In genomic region chr10:128209311-128210009, GRCm38 (mm10) we compare ENCODE assay signal across 26 mouse cellular contexts. TPM values are rescaled to one million over a fixed set of nuclear protein-coding genes. Genes with fewer than 3 reads are reported as not detected.
DNase-seq lines count a peak whose midpoint lies in the region; ATAC-seq and TF ChIP-seq lines count a peak whose summit lies in the region.
"Had no signal": no experiment of that assay in that cellular context is flagged by ENCODE, and none has a peak within 500 bp of the region (broad histone marks: within the 10 kb centered on the region; RNA-seq: fewer than 3 reads in every experiment).

No protein-coding gene starts in this region.

- 74% methylated on average over 11 of the region's 11 CpGs for WGBS in liver, adult 2 months
- 89% methylated on average over 11 of the region's 11 CpGs for WGBS in liver, postnatal 0 days (ENCODE audit: insufficient replicate concordance)
- WGBS in neural tube, embryonic 13.5 days = 93% methylated on average over 11 of the region's 11 CpGs
- WGBS in neural tube, embryonic 15.5 days = 94% methylated on average over 11 of the region's 11 CpGs
- WGBS in embryonic facial prominence, embryonic 10.5 days = 95% methylated on average over 11 of the region's 11 CpGs

- no peak overlapping the region for H3K4me2 ChIP-seq in liver, postnatal 0 days (ENCODE audit: low read depth, low read length)
- no peak overlapping the region for H3K4me2 ChIP-seq in neural tube, embryonic 13.5 days
- H3K4me2 ChIP-seq in neural tube, embryonic 15.5 days = no peak overlapping the region
- peak overlapping the region; percentile 24 for H3K4me2 ChIP-seq in CH12.LX (ENCODE audit: insufficient read depth, low read depth, poor library complexity, severe bottlenecking)

- H3K27me3 ChIP-seq in liver, adult 2 months (ENCODE audit: control insufficient read depth, insufficient read depth, low read length) = no peaks in the 10 kb centered on the region
- no peaks in the 10 kb centered on the region for H3K27me3 ChIP-seq in liver, postnatal 0 days (ENCODE audit: insufficient read depth, low read length)
- H3K27me3 ChIP-seq in neural tube, embryonic 13.5 days = peaks cover 7% of the 10 kb centered on the region
- 0 out of 2 replicates have a peak, but pooled peaks cover 3% of the 10 kb centered on the region for H3K27me3 ChIP-seq in neural tube, embryonic 15.5 days (replicated peaks)
- H3K27me3 ChIP-seq in CH12.LX (replicated peaks) = no peaks in the 10 kb centered on the region
- H3K27me3 ChIP-seq in embryonic facial prominence, embryonic 10.5 days (replicated peaks; ENCODE audit: low read depth, poor library complexity, severe bottlenecking) = peaks cover 14% of the 10 kb centered on the region

- H3K4me1 ChIP-seq in liver, adult 2 months (ENCODE audit: control insufficient read depth, insufficient read depth, low read length) = peaks cover 19% of the 10 kb centered on the region
- H3K4me1 ChIP-seq in liver, postnatal 0 days (ENCODE audit: insufficient read depth) = peaks cover 29% of the 10 kb centered on the region
- H3K4me1 ChIP-seq in neural tube, embryonic 13.5 days (replicated peaks) = peaks cover 23% of the 10 kb centered on the region
- H3K4me1 ChIP-seq in neural tube, embryonic 15.5 days = peaks cover 22% of the 10 kb centered on the region
- H3K4me1 ChIP-seq in CH12.LX (ENCODE audit: control insufficient read depth in 1 of 2, insufficient read depth in 2 of 2) = peaks cover 9 to 48% of the 10 kb centered on the region in 2 experiments
- H3K4me1 ChIP-seq in embryonic facial prominence, embryonic 10.5 days = peaks cover 18% of the 10 kb centered on the region

- no peak for TF ChIP-seq EP300 in liver, postnatal 0 days (IDR thresholded peaks at IDR 0.05; ENCODE audit: low read depth)
- TF ChIP-seq EP300 in CH12.LX (IDR thresholded peaks at IDR 0.05; ENCODE audit: low read length) = 0 out of 2 replicates have a peak, but pooled peaks have one; percentile 39

- H3K36me3 ChIP-seq in liver, adult 2 months (ENCODE audit: control insufficient read depth, insufficient read depth, low read length) = peaks cover 38% of the 10 kb centered on the region
- H3K36me3 ChIP-seq in liver, postnatal 0 days (replicated peaks; ENCODE audit: insufficient read depth, low read length) = peaks cover 18% of the 10 kb centered on the region
- peaks cover 8% of the 10 kb centered on the region for H3K36me3 ChIP-seq in neural tube, embryonic 13.5 days
- H3K36me3 ChIP-seq in neural tube, embryonic 15.5 days = peaks cover 6% of the 10 kb centered on the region; the same call in 1 of the 2 replicates
- H3K36me3 ChIP-seq in CH12.LX (replicated peaks in 1 of 2; ENCODE audit: control insufficient read depth in 1 of 2, insufficient read depth in 1 of 2, low read length in 1 of 2) = peaks cover 3 to 33% of the 10 kb centered on the region in 2 experiments
- H3K36me3 ChIP-seq in embryonic facial prominence, embryonic 10.5 days (replicated peaks) = peaks cover 35% of the 10 kb centered on the region

- in situ Hi-C loops in CH12.LX (cut with MboI; ENCODE audit: low pct_ligation_motif_present, low pct_unique_long_range_greater_than_20kb, low sequenced_read_pairs) = no loop called here

- no peaks in the 10 kb centered on the region for H3K79me2 ChIP-seq in liver, adult 2 months (ENCODE audit: control insufficient read depth, insufficient read depth, low read length)
- peaks cover 16% of the 10 kb centered on the region for H3K79me2 ChIP-seq in CH12.LX (replicated peaks; ENCODE audit: control insufficient read depth, extremely low read depth, insufficient read depth, poor library complexity, severe bottlenecking)

- H3K4me3 ChIP-seq in liver, adult 2 months (ENCODE audit: insufficient read depth, low read depth, low read length) = no peak overlapping the region
- H3K4me3 ChIP-seq in liver, postnatal 0 days (ENCODE audit: low read depth, low read length) = no peak overlapping the region
- no peak overlapping the region for H3K4me3 ChIP-seq in neural tube, embryonic 13.5 days
- no peak overlapping the region for H3K4me3 ChIP-seq in neural tube, embryonic 15.5 days (replicated peaks)
- peak overlapping the region in 2 of 3 experiments; percentile 15 to 31 for H3K4me3 ChIP-seq in CH12.LX (replicated peaks in 1 of 3; ENCODE audit: low read depth in 2 of 3, low read length in 2 of 3, poor library complexity in 1 of 3)
- peak overlapping the region; percentile 18; the same call in 1 of the 2 replicates for H3K4me3 ChIP-seq in embryonic facial prominence, embryonic 10.5 days

- ATAC-seq in liver, postnatal 0 days = no peak
- ATAC-seq in neural tube, embryonic 13.5 days (ENCODE audit: low read depth) = no peak
- no peak for ATAC-seq in neural tube, embryonic 15.5 days (ENCODE audit: low FRiP score)
- ATAC-seq: activated CD4-positive, CD25-positive, alpha-beta regulatory T cell, adult 4 months; CD4-positive, CD25-positive, alpha-beta regulatory T cell, adult 4 months; Patski had no signal

- dilution Hi-C loops in CH12.LX (cut with MboI; ENCODE audit: extremely low pct_ligation_motif_present, extremely low pct_unique_long_range_greater_than_20kb, low sequenced_read_pairs) = no loop called here

- no peaks in the 10 kb centered on the region for H3K9me3 ChIP-seq in liver, postnatal 0 days (ENCODE audit: low read length)
- no peaks in the 10 kb centered on the region for H3K9me3 ChIP-seq in neural tube, embryonic 13.5 days
- no peaks in the 10 kb centered on the region for H3K9me3 ChIP-seq in neural tube, embryonic 15.5 days (replicated peaks)
- H3K9me3 ChIP-seq in CH12.LX (replicated peaks; ENCODE audit: low read length) = no peaks in the 10 kb centered on the region
- no peaks in the 10 kb centered on the region for H3K9me3 ChIP-seq in embryonic facial prominence, embryonic 10.5 days
- H3K9me3 ChIP-seq: G1E had no signal

- TF ChIP-seq RAD21 in CH12.LX (IDR thresholded peaks at IDR 0.05; ENCODE audit: low read depth, low read length) = no peak

- TF ChIP-seq POLR2A in liver, adult 2 months (IDR thresholded peaks at IDR 0.05; ENCODE audit: extremely low read depth, insufficient read depth, low read length) = no peak
- no peak for TF ChIP-seq POLR2A in CH12.LX (IDR thresholded peaks at IDR 0.05; ENCODE audit: low read depth, low read length)

- DNase-seq in liver, adult 2 months (ENCODE audit: extremely low read depth, low read depth, low spot score) = peak; percentile 50
- no peak for DNase-seq in liver, postnatal 0 days
- peak; percentile 68 for DNase-seq in CH12.LX (ENCODE audit: extremely low read depth)
- no peak for DNase-seq in embryonic facial prominence, embryonic 10.5 days (ENCODE audit: low spot score)
- no peak for DNase-seq in cerebellum, adult 8-10 months
- DNase-seq in layer of hippocampus, adult 8-10 months (ENCODE audit: low spot score in 2 of 2) = no peak
- DNase-seq: adrenal gland, adult 2 months; adrenal gland, adult 8-10 months; adrenal gland, postnatal 10 days; adrenal gland, postnatal 14 days; adrenal gland, postnatal 25 days; adrenal gland, postnatal 36 days; B cell, adult 2 months; cerebellum, adult 11 months; cerebellum, adult 11-12 months; cerebellum, adult 18-20 months had no signal

- H3K27ac ChIP-seq in liver, adult 2 months (replicated peaks; ENCODE audit: insufficient read depth, low read depth, low read length) = peak overlapping the region; percentile 33
- H3K27ac ChIP-seq in liver, postnatal 0 days (ENCODE audit: low read depth) = no peak overlapping the region
- H3K27ac ChIP-seq in neural tube, embryonic 13.5 days (replicated peaks) = no peak overlapping the region
- H3K27ac ChIP-seq in neural tube, embryonic 15.5 days (replicated peaks) = no peak overlapping the region
- no peak overlapping the region for H3K27ac ChIP-seq in CH12.LX (ENCODE audit: insufficient read depth, low read depth)
- no peak overlapping the region for H3K27ac ChIP-seq in embryonic facial prominence, embryonic 10.5 days (replicated peaks)

- no peak for TF ChIP-seq CTCF in liver, adult 2 months (IDR thresholded peaks at IDR 0.05; ENCODE audit: low read depth, low read length)
- TF ChIP-seq CTCF in liver, postnatal 0 days (IDR thresholded peaks at IDR 0.05; ENCODE audit: low read depth) = no peak
- TF ChIP-seq CTCF in CH12.LX (conservative IDR thresholded peaks at IDR 0.05 in 1 of 2, IDR thresholded peaks at IDR 0.05 in 1 of 2; ENCODE audit: low read depth in 2 of 2, low read length in 2 of 2) = no peak

- H3K9ac ChIP-seq in liver, adult 2 months (ENCODE audit: low read depth, low read length) = peak overlapping the region; percentile 16
- no peak overlapping the region for H3K9ac ChIP-seq in liver, postnatal 0 days (replicated peaks)
- H3K9ac ChIP-seq in neural tube, embryonic 13.5 days = peak overlapping the region; percentile 8; the same call in 1 of the 2 replicates
- no peak overlapping the region for H3K9ac ChIP-seq in neural tube, embryonic 15.5 days (replicated peaks)
- no peak overlapping the region; the same call in 1 of the 2 replicates for H3K9ac ChIP-seq in CH12.LX (ENCODE audit: insufficient read depth, low read depth)

RNA-seq across cellular contexts. Expression of gene Spryd4, which starts 2.1 kb away (rescaled TPM):
- 20.8 and 21.1 TPM in 2 replicates for total RNA-seq in liver, adult 2 months (2014; rRNA removed)
- polyA plus RNA-seq in liver, adult 2 months (2012; rRNA removed) = 30.2 and 33.1 TPM in 2 replicates
- polyA plus RNA-seq in liver, postnatal 0 days (2015; fragmentation: Nextera tagmentation; extraction: Ambion mirVana) = 54.0 and 61.1 TPM in 2 replicates
- 21.3 and 21.5 TPM in 2 replicates for polyA plus RNA-seq in neural tube, embryonic 13.5 days (2015; fragmentation: Nextera tagmentation; extraction: Ambion mirVana)
- polyA plus RNA-seq in neural tube, embryonic 15.5 days (2015; fragmentation: Nextera tagmentation; extraction: Ambion mirVana) = 25.5 and 25.9 TPM in 2 replicates
- 24.2 and 32.4 TPM in 2 replicates for total RNA-seq in CH12.LX (2012; rRNA removed)
- total RNA-seq in CH12.LX (2014; rRNA removed) = 48.8 and 50.2 TPM in 2 replicates
- 38.6 and 39.2 TPM in 2 replicates for polyA plus RNA-seq in CH12.LX (2012; ENCODE audit: insufficient read length, low read depth)
- 31.3 and 31.8 TPM in 2 replicates for polyA plus RNA-seq in embryonic facial prominence, embryonic 10.5 days (2016; fragmentation: Nextera tagmentation; extraction: Ambion mirVana)
- total RNA-seq in layer of hippocampus, adult 8-10 months (2022) = 10 to 100 TPM in 1 of 4 experiments, 1 to 10 TPM in 3; 9.2 to 10.3 (median 9.6) TPM

RNA-seq across cellular contexts. Expression of gene Gls2, which starts 15.2 kb away (rescaled TPM):
- total RNA-seq in liver, adult 2 months (2014; rRNA removed) = 485 and 986 TPM in 2 replicates
- 1,667 and 2,920 TPM in 2 replicates for polyA plus RNA-seq in liver, adult 2 months (2012; rRNA removed)
- 48.8 and 67.3 TPM in 2 replicates for polyA plus RNA-seq in liver, postnatal 0 days (2015; fragmentation: Nextera tagmentation; extraction: Ambion mirVana)
- 1.1 and 1.7 TPM in 2 replicates for polyA plus RNA-seq in neural tube, embryonic 13.5 days (2015; fragmentation: Nextera tagmentation; extraction: Ambion mirVana)
- 2.4 and 2.8 TPM in 2 replicates for polyA plus RNA-seq in neural tube, embryonic 15.5 days (2015; fragmentation: Nextera tagmentation; extraction: Ambion mirVana)
- 1.8 and 2.2 TPM in 2 replicates for total RNA-seq in CH12.LX (2012; rRNA removed)
- total RNA-seq in CH12.LX (2014; rRNA removed) = 1.9 and 2.0 TPM in 2 replicates
- 0.86 and 1.8 TPM in 2 replicates for polyA plus RNA-seq in CH12.LX (2012; ENCODE audit: insufficient read length, low read depth)
- 1.4 and 1.5 TPM in 2 replicates for polyA plus RNA-seq in embryonic facial prominence, embryonic 10.5 days (2016; fragmentation: Nextera tagmentation; extraction: Ambion mirVana)
- total RNA-seq in layer of hippocampus, adult 8-10 months (2022) = 10 to 100 TPM; 24.4 to 33.2 (median 24.6) TPM

RNA-seq across cellular contexts. Expression of gene Mip, which starts 16.2 kb away (rescaled TPM):
- not detected in 2 replicates for total RNA-seq in liver, adult 2 months (2014; rRNA removed)
- polyA plus RNA-seq in liver, adult 2 months (2012; rRNA removed) = not detected in 2 replicates
- not detected in 2 replicates for polyA plus RNA-seq in liver, postnatal 0 days (2015; fragmentation: Nextera tagmentation; extraction: Ambion mirVana)
- polyA plus RNA-seq in neural tube, embryonic 13.5 days (2015; fragmentation: Nextera tagmentation; extraction: Ambion mirVana) = not detected in 2 replicates
- polyA plus RNA-seq in neural tube, embryonic 15.5 days (2015; fragmentation: Nextera tagmentation; extraction: Ambion mirVana) = not detected in 2 replicates
- total RNA-seq in CH12.LX (2012; rRNA removed) (not detected in 2 replicates), CH12.LX (2014; rRNA removed) (not detected in 2 replicates)
- polyA plus RNA-seq in CH12.LX (2012; ENCODE audit: insufficient read length, low read depth) = not detected in 2 replicates
- not detected in 2 replicates for polyA plus RNA-seq in embryonic facial prominence, embryonic 10.5 days (2016; fragmentation: Nextera tagmentation; extraction: Ambion mirVana)
- not detected for total RNA-seq in layer of hippocampus, adult 8-10 months (2022)
- total RNA-seq: adrenal gland, adult 18-20 months; adrenal gland, adult 2 months; adrenal gland, adult 8-10 months; adrenal gland, postnatal 10 days; adrenal gland, postnatal 14 days; adrenal gland, postnatal 25 days; adrenal gland, postnatal 36 days; adrenal gland, postnatal 4 days; MEL had no signal
- polyA plus RNA-seq: activated CD4-positive, CD25-positive, alpha-beta regulatory T cell, adult 4 months; adrenal gland, adult 2 months; C2C12; CD4-positive, CD25-positive, alpha-beta regulatory T cell, adult 4 months had no signal

RNA-seq across cellular contexts. Expression of gene Timeless, which starts 22.4 kb away (rescaled TPM):
- 1.6 and 1.7 TPM in 2 replicates for total RNA-seq in liver, adult 2 months (2014; rRNA removed)
- polyA plus RNA-seq in liver, adult 2 months (2012; rRNA removed) = 0.75 and 1.1 TPM in 2 replicates
- 15.1 and 18.5 TPM in 2 replicates for polyA plus RNA-seq in liver, postnatal 0 days (2015; fragmentation: Nextera tagmentation; extraction: Ambion mirVana)
- 24.0 and 31.2 TPM in 2 replicates for polyA plus RNA-seq in neural tube, embryonic 13.5 days (2015; fragmentation: Nextera tagmentation; extraction: Ambion mirVana)
- polyA plus RNA-seq in neural tube, embryonic 15.5 days (2015; fragmentation: Nextera tagmentation; extraction: Ambion mirVana) = 20.0 and 25.1 TPM in 2 replicates
- total RNA-seq in CH12.LX (2012; rRNA removed) = 47.2 and 51.5 TPM in 2 replicates
- 31.7 and 38.6 TPM in 2 replicates for total RNA-seq in CH12.LX (2014; rRNA removed)
- 65.9 and 80.3 TPM in 2 replicates for polyA plus RNA-seq in CH12.LX (2012; ENCODE audit: insufficient read length, low read depth)
- 95.9 and 103 TPM in 2 replicates for polyA plus RNA-seq in embryonic facial prominence, embryonic 10.5 days (2016; fragmentation: Nextera tagmentation; extraction: Ambion mirVana)
- 1 to 10 TPM; 5.7 to 8.0 (median 7.4) TPM for total RNA-seq in layer of hippocampus, adult 8-10 months (2022)

RNA-seq across cellular contexts. Expression of gene Rbms2, which starts 29.4 kb away (rescaled TPM):
- 8.0 and 9.6 TPM in 2 replicates for total RNA-seq in liver, adult 2 months (2014; rRNA removed)
- polyA plus RNA-seq in liver, adult 2 months (2012; rRNA removed) = 21.2 and 23.2 TPM in 2 replicates
- polyA plus RNA-seq in liver, postnatal 0 days (2015; fragmentation: Nextera tagmentation; extraction: Ambion mirVana) = 4.5 TPM in 2 replicates
- polyA plus RNA-seq in neural tube, embryonic 13.5 days (2015; fragmentation: Nextera tagmentation; extraction: Ambion mirVana) = 12.4 and 12.7 TPM in 2 replicates
- 6.5 and 12.7 TPM in 2 replicates for polyA plus RNA-seq in neural tube, embryonic 15.5 days (2015; fragmentation: Nextera tagmentation; extraction: Ambion mirVana)
- total RNA-seq in CH12.LX (2012; rRNA removed) (9.4 and 9.8 TPM in 2 replicates), CH12.LX (2014; rRNA removed) (8.5 and 9.1 TPM in 2 replicates)
- 36.6 and 48.2 TPM in 2 replicates for polyA plus RNA-seq in CH12.LX (2012; ENCODE audit: insufficient read length, low read depth)
- polyA plus RNA-seq in embryonic facial prominence, embryonic 10.5 days (2016; fragmentation: Nextera tagmentation; extraction: Ambion mirVana) = 27.9 and 31.0 TPM in 2 replicates
- total RNA-seq in layer of hippocampus, adult 8-10 months (2022) = 10 to 100 TPM; 12.1 to 19.4 (median 16.5) TPM

Comparison
In these comparisons a context has a peak if more than half of its experiments do, and no peak if none do; other contexts are left out.
1. DNase-seq: peak in liver, adult 2 months (single experiment) and CH12.LX (single experiment); none in liver, postnatal 0 days (single experiment), embryonic facial prominence, embryonic 10.5 days (single experiment), cerebellum, adult 8-10 months (single experiment) and layer of hippocampus, adult 8-10 months (0 of 2).
2. H3K9ac ChIP-seq: peak in liver, adult 2 months (single experiment) and neural tube, embryonic 13.5 days (single experiment); none in liver, postnatal 0 days (single experiment), neural tube, embryonic 15.5 days (single experiment) and CH12.LX (single experiment).
3. RNA of gene Gls2, which starts 15.2 kb away (polyA plus RNA-seq): 1,667 to 2,920 TPM in liver, adult 2 months; 48.8 to 67.3 TPM in liver, postnatal 0 days, 2.4 to 2.8 TPM in neural tube, embryonic 15.5 days, 1.4 to 1.5 TPM in embryonic facial prominence, embryonic 10.5 days, 1.1 to 1.7 TPM in neural tube, embryonic 13.5 days and 0.86 to 1.8 TPM in CH12.LX; every median in the first group is over 10 times any median in the second.
4. H3K4me3 ChIP-seq: peak in CH12.LX (2 of 3) and embryonic facial prominence, embryonic 10.5 days (single experiment); none in liver, adult 2 months (single experiment), liver, postnatal 0 days (single experiment), neural tube, embryonic 13.5 days (single experiment) and neural tube, embryonic 15.5 days (single experiment).